Mouse (Mus musculus) adrenal gland (tissue): ENCODE data around the gene Pcdh15.

Experiments used
- intact Hi-C: fragments of 180-260 bp; cut with DNase I; formaldehyde crosslinking; loops from one replicate; pipeline ENCODE4 v1.15.1; 2025

Gene Pcdh15

GRCm38 (mm10) chr10:73805069-73805468 is 705.9 kb downstream of the Pcdh15 start:
- intact Hi-C loops = no loop called here

- intact Hi-C loops = no loop called here
Observed at GRCm38 (mm10) chr10:73812311-73812710, 713.2 kb downstream of the Pcdh15 start.

- intact Hi-C loops = no loop called here
Observed at GRCm38 (mm10) chr10:73821657-73822583, 722.8 kb downstream of the Pcdh15 start.

- intact Hi-C loops = no loop called here
Observed at GRCm38 (mm10) chr10:73823214-73823613, 724.1 kb downstream of the Pcdh15 start.

- intact Hi-C loops = no loop called here
Observed at GRCm38 (mm10) chr10:73826354-73826753, 727.2 kb downstream of the Pcdh15 start.

- intact Hi-C loops = no loop called here
Observed at GRCm38 (mm10) chr10:73828781-73829180, 729.6 kb downstream of the Pcdh15 start.

- intact Hi-C loops = no loop called here
Observed at GRCm38 (mm10) chr10:73844998-73845397, 745.9 kb downstream of the Pcdh15 start.

- intact Hi-C loops = no loop called here
Observed at GRCm38 (mm10) chr10:73862181-73862580, 763.0 kb downstream of the Pcdh15 start.

- intact Hi-C loops = no loop called here
Observed at GRCm38 (mm10) chr10:73878055-73878728, 779.0 kb downstream of the Pcdh15 start.

GRCm38 (mm10) chr10:73878729-73879067 is 779.6 kb downstream of the Pcdh15 start:
- intact Hi-C loops = no loop called here

- intact Hi-C loops = no loop called here
Observed at GRCm38 (mm10) chr10:73887771-73888170, 788.6 kb downstream of the Pcdh15 start.

- intact Hi-C loops = no loop called here
Observed at GRCm38 (mm10) chr10:73892251-73892650, 793.1 kb downstream of the Pcdh15 start.

- intact Hi-C loops = no loop called here
Observed at GRCm38 (mm10) chr10:73896086-73896607, 797.0 kb downstream of the Pcdh15 start.

- intact Hi-C loops = no loop called here
Observed at GRCm38 (mm10) chr10:73899165-73899564, 800.0 kb downstream of the Pcdh15 start.

- intact Hi-C loops = no loop called here
Observed at GRCm38 (mm10) chr10:73907626-73908025, 808.5 kb downstream of the Pcdh15 start.

- intact Hi-C loops = no loop called here
Observed at GRCm38 (mm10) chr10:73908568-73908967, 809.4 kb downstream of the Pcdh15 start.

- intact Hi-C loops = no loop called here
Observed at GRCm38 (mm10) chr10:73915170-73915569, 816.0 kb downstream of the Pcdh15 start.

GRCm38 (mm10) chr10:73921579-73921978 is 822.4 kb downstream of the Pcdh15 start:
- intact Hi-C loops = no loop called here

- intact Hi-C loops = no loop called here
Observed at GRCm38 (mm10) chr10:73928672-73929071, 829.5 kb downstream of the Pcdh15 start.

GRCm38 (mm10) chr10:73929718-73930117 is 830.6 kb downstream of the Pcdh15 start:
- intact Hi-C loops = no loop called here

- intact Hi-C loops = no loop called here
Observed at GRCm38 (mm10) chr10:73931185-73931584, 832.0 kb downstream of the Pcdh15 start.

GRCm38 (mm10) chr10:73931996-73932679 is 833.0 kb downstream of the Pcdh15 start:
- intact Hi-C loops = no loop called here
